Comparison of ENCODE assay signal across 8 mouse cellular contexts in genomic region chr9:47422151-47422599, GRCm38 (mm10).
DNase-seq lines count a peak whose midpoint lies in the region; ATAC-seq and TF ChIP-seq lines count a peak whose summit lies in the region.

No protein-coding gene starts in this region.

- no peaks in the 10 kb centered on the region for H3K27me3 ChIP-seq in heart, adult 2 months (ENCODE audit: control insufficient read depth, insufficient read depth, low read length)
- H3K27me3 ChIP-seq in kidney, embryonic 14.5 days (ENCODE audit: control insufficient read depth, insufficient read depth, low read length): no peaks in the 10 kb centered on the region

- no peaks in the 10 kb centered on the region for H3K9me3 ChIP-seq in kidney, embryonic 14.5 days (ENCODE audit: control insufficient read depth, low read length)

- WGBS in heart, adult 2 months: 2% methylated on average over 9 of the region's 9 CpGs
- 6% methylated on average over 9 of the region's 9 CpGs for WGBS in kidney, embryonic 14.5 days
- WGBS in lung, adult 2 months: 15% methylated on average over 9 of the region's 9 CpGs

- no peak overlapping the region for H3K4me2 ChIP-seq in kidney, embryonic 14.5 days (replicated peaks; ENCODE audit: low read depth, low read length)

- intact Hi-C loops in heart, adult 2 months (cut with DNase I): loop anchor here (5.0 kb wide), 2 partner anchors 35 to 110 kb away; partner anchors contain the start of gene Cadm1

- DNase-seq in frontal cortex, postnatal 10 days (ENCODE audit: low spot score in 2 of 2): peak; percentile 35 to 40
- DNase-seq in frontal cortex, postnatal 25 days (ENCODE audit: low spot score in 2 of 2): no peak
- peak; percentile 74 for DNase-seq in brain, embryonic 14.5 days (ENCODE audit: low read depth)
- DNase-seq in heart, adult 2 months: peak; percentile 69 to 81
- peak; percentile 30 for DNase-seq in lung, adult 2 months
- peak; percentile 57 for DNase-seq in testis, postnatal 10 days (ENCODE audit: low spot score)
- DNase-seq in T-cell, adult 2 months (ENCODE audit: low spot score): no peak

- no peaks in the 10 kb centered on the region for H3K36me3 ChIP-seq in heart, adult 2 months (ENCODE audit: control insufficient read depth, insufficient read depth, low read length)
- no peaks in the 10 kb centered on the region for H3K36me3 ChIP-seq in kidney, embryonic 14.5 days (ENCODE audit: control insufficient read depth, insufficient read depth, low read length)

- H3K79me2 ChIP-seq in heart, adult 2 months (replicated peaks; ENCODE audit: control insufficient read depth, insufficient read depth, low read length): no peaks in the 10 kb centered on the region

- TF ChIP-seq CTCF in brain, embryonic 14.5 days (IDR thresholded peaks at IDR 0.05; ENCODE audit: borderline replicate concordance, extremely low read depth, insufficient read depth, insufficient read length): no peak
- TF ChIP-seq CTCF in heart, adult 2 months (IDR thresholded peaks at IDR 0.05): no peak
- no peak for TF ChIP-seq CTCF in lung, adult 2 months (IDR thresholded peaks at IDR 0.05; ENCODE audit: insufficient read depth, low read length)

- no peak for TF ChIP-seq POLR2A in brain, embryonic 14.5 days (IDR thresholded peaks at IDR 0.05; ENCODE audit: borderline replicate concordance, extremely low read depth, insufficient read depth, insufficient read length, poor library complexity, severe bottlenecking)
- no peak for TF ChIP-seq POLR2A in heart, adult 2 months (IDR thresholded peaks at IDR 0.05; ENCODE audit: insufficient read depth, low read depth, low read length)
- no peak for TF ChIP-seq POLR2A in lung, adult 2 months (IDR thresholded peaks at IDR 0.05; ENCODE audit: borderline replicate concordance, extremely low read depth, low read depth, low read length)

- TF ChIP-seq EP300 in heart, adult 2 months (IDR thresholded peaks at IDR 0.05; ENCODE audit: insufficient read depth, low read depth, low read length): peak; percentile 87

- H3K27ac ChIP-seq in heart, adult 2 months: peak overlapping the region; percentile 5; the same call in 1 of the 2 replicates
- H3K27ac ChIP-seq in kidney, embryonic 14.5 days (ENCODE audit: low read depth, low read length): no peak overlapping the region

- no peak overlapping the region for H3K9ac ChIP-seq in heart, adult 2 months (ENCODE audit: low read depth, low read length)
- H3K9ac ChIP-seq in kidney, embryonic 14.5 days (ENCODE audit: low read depth, low read length): no peak overlapping the region

- peaks cover 9% of the 10 kb centered on the region for H3K4me1 ChIP-seq in heart, adult 2 months (ENCODE audit: control insufficient read depth, insufficient read depth, low read length)
- H3K4me1 ChIP-seq in kidney, embryonic 14.5 days (ENCODE audit: control insufficient read depth, insufficient read depth, low read length): peaks cover 11% of the 10 kb centered on the region
- peaks cover 11% of the 10 kb centered on the region for H3K4me1 ChIP-seq in lung, adult 2 months (ENCODE audit: control insufficient read depth, insufficient read depth, low read length)

- ATAC-seq in kidney, embryonic 14.5 days (ENCODE audit: low FRiP score, low TSS enrichment): peak; percentile 68

- H3K4me3 ChIP-seq in heart, adult 2 months: no peak overlapping the region
- H3K4me3 ChIP-seq in kidney, embryonic 14.5 days (ENCODE audit: low read length): no peak overlapping the region
- no peak overlapping the region for H3K4me3 ChIP-seq in lung, adult 2 months (replicated peaks; ENCODE audit: extremely low read depth, low read depth, low read length)

Comparison
In these comparisons a context has a peak if more than half of its experiments do, and no peak if none do; other contexts are left out.
1. DNase-seq: peak in frontal cortex, postnatal 10 days (2 of 2), brain, embryonic 14.5 days (single experiment), heart, adult 2 months (2 of 2), lung, adult 2 months (single experiment) and testis, postnatal 10 days (single experiment); none in frontal cortex, postnatal 25 days (0 of 2) and T-cell, adult 2 months (single experiment).